Mouse (Mus musculus) stomach, embryonic 15.5 days (tissue): ENCODE data around the gene Thyn1. TPM values are rescaled to one million over a fixed set of nuclear protein-coding genes. Genes with fewer than 3 reads are reported as not detected.

Experiments used
- ATAC-seq: fragments of 200-750 bp; cut with Nextera tagmentation; 2 replicates; pipeline ENCODE4 v1.8.0; 2017; ENCODE audit warnings: low read depth, moderate number of reproducible peaks, moderate TSS enrichment; ENCODE audit not compliant: insufficient read depth, low FRiP score
- H3K27ac ChIP-seq: fragments of 300-500 bp; sonication (generic); 2 replicates; pipeline ENCODE4 v1.5.1; 2015; ENCODE audit warnings: mild to moderate bottlenecking, inconsistent platforms
- H3K27me3 ChIP-seq: fragments of 300-500 bp; sonication (generic); replicated peaks from 2 replicates; pipeline ENCODE4 v1.6.1; 2015; ENCODE audit warnings: inconsistent platforms
- H3K36me3 ChIP-seq: fragments of 300-500 bp; sonication (generic); 2 replicates; pipeline ENCODE4 v1.6.1; 2015; ENCODE audit warnings: inconsistent platforms
- H3K4me1 ChIP-seq: fragments of 300-500 bp; sonication (generic); 2 replicates; pipeline ENCODE4 v1.6.1; 2015; ENCODE audit warnings: inconsistent platforms
- H3K4me2 ChIP-seq: fragments of 300-500 bp; sonication (generic); 2 replicates; pipeline ENCODE4 v1.6.1; 2015; ENCODE audit warnings: mild to moderate bottlenecking, inconsistent platforms
- H3K4me3 ChIP-seq: fragments of 300-500 bp; sonication (generic); replicated peaks from 2 replicates; pipeline ENCODE4 v1.5.1; 2015; ENCODE audit warnings: inconsistent platforms
- H3K9ac ChIP-seq: fragments of 300-500 bp; sonication (generic); 2 replicates; pipeline ENCODE4 v1.6.1; 2015; ENCODE audit warnings: inconsistent platforms
- H3K9me3 ChIP-seq: fragments of 300-500 bp; sonication (generic); 2 replicates; pipeline ENCODE4 v1.6.1; 2016; ENCODE audit warnings: inconsistent platforms
- whole genome bisulfite sequencing: fragments of 180-500 bp; shearing (Covaris S2); methylation state at CpG from one replicate; pipeline ENCODE4 v1.1.7; 2015; 5-methylcytosine and 5-hydroxymethylcytosine counted together
- polyA plus RNA-seq: library from polyadenylated mRNA; unstranded; fragments of >200 nt; fragmentation: Nextera tagmentation; extraction: Ambion mirVana; gene quantifications from 2 replicates; pipeline ENCODE4 v1.2.1, GENCODE M21; 2015

Thyn1 gene
- polyA plus RNA-seq, 1 experiment from 2014 or later: 138 TPM

DNA sequence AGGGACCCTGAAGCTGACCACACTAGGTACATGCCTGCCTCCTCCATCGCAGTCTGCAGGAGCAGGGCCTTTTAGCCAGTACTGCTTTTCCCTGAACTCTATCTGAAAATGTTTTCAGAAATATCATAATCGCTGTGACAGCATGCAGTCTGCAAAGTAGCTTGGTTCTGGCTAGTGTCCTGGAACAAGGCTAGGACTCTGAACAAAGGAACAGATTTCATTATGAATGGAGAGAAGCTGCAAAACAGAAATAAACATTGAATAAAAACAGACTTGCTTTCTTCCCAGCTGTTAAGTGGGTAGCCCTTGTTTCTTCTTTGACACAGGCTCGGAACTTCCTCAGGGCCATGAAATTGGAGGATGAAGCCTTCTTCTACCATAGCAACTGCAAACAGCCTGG, 5.7 kb downstream of the Thyn1 start:
- 86% methylated on average over 3 of the region's 3 CpGs for WGBS
- Histone ChIP-seq H3K4me2 (no peak overlapping the region), H3K27me3 (no peaks in the 10 kb centered on the region), H3K36me3 (peaks cover 45% of the 10 kb centered on the region), H3K9me3 (no peaks in the 10 kb centered on the region), H3K4me1 (peaks cover 8% of the 10 kb centered on the region), H3K9ac (no peak overlapping the region), H3K27ac (no peak overlapping the region), H3K4me3 (no peak overlapping the region)
- no peak for ATAC-seq

DNA sequence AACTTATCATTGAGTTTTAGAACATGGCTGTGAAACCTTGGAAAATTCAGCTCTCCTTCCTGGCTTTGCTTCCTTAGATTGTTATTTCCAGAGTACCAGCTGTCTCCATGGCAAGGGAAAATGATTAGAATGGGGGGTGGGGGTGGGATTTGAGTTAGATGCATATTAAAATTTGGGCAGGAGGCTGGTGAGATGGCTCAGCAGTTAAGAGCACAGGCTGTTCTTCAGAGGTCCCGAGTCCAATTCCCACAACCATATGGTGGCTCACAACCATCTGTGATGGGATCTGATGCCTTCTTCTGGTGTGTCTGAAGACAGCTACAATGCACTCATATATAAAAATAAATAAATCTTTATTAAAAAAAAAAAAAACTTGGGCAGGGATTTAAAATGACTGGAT, 6.4 kb downstream of the Thyn1 start:
- WGBS: 81% methylated on average over 1 of the region's 1 CpGs
- H3K36me3 ChIP-seq: peaks cover 51% of the 10 kb centered on the region
- no peaks in the 10 kb centered on the region for H3K9me3 ChIP-seq
- no peak overlapping the region for H3K27ac ChIP-seq
- H3K4me2 ChIP-seq: no peak overlapping the region
- peaks cover 2% of the 10 kb centered on the region for H3K4me1 ChIP-seq
- no peaks in the 10 kb centered on the region for H3K27me3 ChIP-seq
- no peak overlapping the region for H3K4me3 ChIP-seq
- ATAC-seq: no peak
- H3K9ac ChIP-seq: no peak overlapping the region

DNA sequence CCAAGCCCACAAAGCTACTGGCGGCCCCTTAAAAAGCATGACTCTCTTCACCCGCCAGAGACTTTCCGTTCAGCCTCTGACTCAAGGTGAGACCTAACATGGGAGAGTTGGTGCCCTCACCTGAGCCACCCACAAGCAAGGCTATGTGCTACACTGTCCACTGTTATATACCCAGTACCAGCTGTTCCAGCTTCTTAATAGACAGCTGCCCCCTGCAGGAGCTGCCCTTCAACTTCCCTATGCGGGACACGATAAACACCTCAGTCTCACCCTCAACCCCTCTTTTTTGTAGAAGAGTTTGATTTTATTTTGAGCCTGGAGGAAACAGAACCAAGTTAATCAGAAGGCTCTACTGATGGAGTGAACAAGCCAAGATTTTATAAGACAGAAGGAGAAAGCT, 7.4 kb downstream of the Thyn1 start:
- Histone ChIP-seq H3K4me3 (no peak overlapping the region), H3K4me2 (no peak overlapping the region), H3K27ac (no peak overlapping the region), H3K4me1 (no peaks in the 10 kb centered on the region), H3K9me3 (no peaks in the 10 kb centered on the region), H3K36me3 (peaks cover 51% of the 10 kb centered on the region), H3K9ac (no peak overlapping the region), H3K27me3 (no peaks in the 10 kb centered on the region)
- no peak for ATAC-seq
- 87% methylated on average over 5 of the region's 5 CpGs for WGBS

DNA sequence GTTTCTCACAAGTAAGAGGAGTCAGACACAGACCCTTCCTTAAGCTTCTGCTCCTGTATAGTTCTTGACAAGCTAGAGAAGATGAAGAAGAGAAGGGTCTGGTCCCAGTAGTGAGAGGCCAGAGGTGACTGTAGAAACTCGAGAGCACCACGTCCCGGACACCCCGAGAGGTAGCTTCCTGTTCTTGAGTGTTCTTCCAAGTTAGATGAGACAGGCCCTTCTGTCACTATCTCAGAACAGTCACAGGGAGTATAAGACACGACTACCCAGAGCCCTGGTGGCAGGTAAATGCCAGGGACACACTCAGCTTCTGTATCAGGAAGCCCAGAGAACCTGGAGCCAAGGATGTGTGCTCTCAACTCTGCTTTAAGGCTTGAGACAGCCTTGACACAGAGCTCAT, 9.7 kb downstream of the Thyn1 start:
- Histone ChIP-seq H3K9me3 (no peaks in the 10 kb centered on the region), H3K9ac (no peak overlapping the region), H3K4me3 (no peak overlapping the region), H3K27me3 (no peaks in the 10 kb centered on the region), H3K36me3 (peaks cover 49% of the 10 kb centered on the region), H3K27ac (no peak overlapping the region), H3K4me2 (no peak overlapping the region), H3K4me1 (no peaks in the 10 kb centered on the region)
- no peak for ATAC-seq
- WGBS: 76% methylated on average over 5 of the region's 5 CpGs

DNA sequence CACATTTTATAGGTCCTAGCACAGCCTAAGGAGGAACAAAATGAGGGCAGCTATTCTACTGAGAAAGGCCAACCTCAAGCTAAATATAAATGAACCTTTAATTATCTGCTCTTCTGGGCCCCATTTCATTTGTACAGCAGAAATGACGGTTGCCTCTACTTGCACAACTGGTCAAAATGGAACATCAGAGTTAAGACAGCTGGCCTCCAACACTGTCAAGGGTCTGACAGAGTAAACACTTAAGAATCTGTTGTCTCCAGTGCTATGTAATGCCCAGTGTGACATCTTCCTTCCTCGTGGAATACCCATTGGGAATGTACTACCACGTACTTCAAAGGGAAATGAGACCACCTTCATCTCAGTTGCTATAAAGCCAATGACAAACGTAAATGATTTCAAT, 12.1 kb downstream of the Thyn1 start:
- no peaks in the 10 kb centered on the region for H3K27me3 ChIP-seq
- H3K4me2 ChIP-seq: no peak overlapping the region
- peaks cover 53% of the 10 kb centered on the region for H3K36me3 ChIP-seq
- H3K9me3 ChIP-seq: no peaks in the 10 kb centered on the region
- ATAC-seq: no peak
- WGBS: 86% methylated on average over 4 of the region's 4 CpGs
- no peak overlapping the region for H3K9ac ChIP-seq
- no peak overlapping the region for H3K4me3 ChIP-seq
- H3K4me1 ChIP-seq: no peaks in the 10 kb centered on the region
- no peak overlapping the region for H3K27ac ChIP-seq

DNA sequence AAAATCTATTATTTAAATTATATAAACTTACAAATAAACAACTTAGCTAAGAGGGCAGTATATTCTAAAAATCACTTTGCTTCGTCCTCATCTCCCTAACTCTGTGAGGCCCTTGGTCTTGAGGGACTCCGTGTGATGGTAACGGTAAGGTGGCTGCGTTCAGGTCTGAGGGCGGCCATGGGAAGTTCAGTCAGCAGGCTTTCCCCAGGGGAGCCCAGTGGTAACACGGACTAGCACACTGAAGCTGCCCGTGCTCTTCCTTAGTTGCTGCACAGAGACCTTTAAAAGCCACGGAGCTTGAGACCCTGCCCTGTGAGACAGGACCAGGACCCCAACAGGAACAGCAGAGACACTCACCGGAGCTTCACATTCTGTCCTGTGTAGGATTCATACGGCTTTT, 19.5 kb downstream of the Thyn1 start:
- Histone ChIP-seq H3K4me2 (no peak overlapping the region), H3K27ac (no peak overlapping the region), H3K36me3 (peaks cover 24% of the 10 kb centered on the region), H3K9ac (no peak overlapping the region), H3K9me3 (no peaks in the 10 kb centered on the region), H3K4me1 (peaks cover 3% of the 10 kb centered on the region; the same call in 1 of the 2 replicates), H3K27me3 (no peaks in the 10 kb centered on the region), H3K4me3 (no peak overlapping the region)
- ATAC-seq: no peak
- WGBS: 94% methylated on average over 10 of the region's 10 CpGs

DNA sequence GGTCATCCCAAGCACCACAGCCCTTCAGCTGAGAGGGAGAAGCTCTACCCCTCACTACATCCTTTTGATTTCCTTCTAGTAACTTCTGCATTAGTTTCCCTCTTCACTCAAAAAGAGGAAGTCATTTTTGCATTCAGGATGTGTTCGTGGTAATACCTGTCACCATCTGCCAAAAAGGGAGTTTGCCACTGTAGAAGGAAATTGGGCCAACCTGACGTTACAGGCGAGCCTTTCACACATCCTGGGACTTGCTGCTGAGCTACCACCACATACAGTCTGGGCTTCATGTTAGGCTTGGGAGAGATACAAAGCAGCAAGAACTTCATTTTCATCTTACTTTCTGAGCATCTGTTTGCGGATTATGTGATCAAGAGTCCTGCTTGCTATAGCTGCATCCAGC, 24.2 kb downstream of the Thyn1 start:
- ATAC-seq: no peak
- Histone ChIP-seq H3K4me3 (no peak overlapping the region), H3K4me1 (peaks cover 15% of the 10 kb centered on the region; the same call in 1 of the 2 replicates), H3K36me3 (peaks cover 5% of the 10 kb centered on the region; the same call in 1 of the 2 replicates), H3K4me2 (no peak overlapping the region), H3K27ac (no peak overlapping the region), H3K9ac (no peak overlapping the region), H3K9me3 (no peaks in the 10 kb centered on the region), H3K27me3 (no peaks in the 10 kb centered on the region)
- WGBS: 77% methylated on average over 4 of the region's 4 CpGs

DNA sequence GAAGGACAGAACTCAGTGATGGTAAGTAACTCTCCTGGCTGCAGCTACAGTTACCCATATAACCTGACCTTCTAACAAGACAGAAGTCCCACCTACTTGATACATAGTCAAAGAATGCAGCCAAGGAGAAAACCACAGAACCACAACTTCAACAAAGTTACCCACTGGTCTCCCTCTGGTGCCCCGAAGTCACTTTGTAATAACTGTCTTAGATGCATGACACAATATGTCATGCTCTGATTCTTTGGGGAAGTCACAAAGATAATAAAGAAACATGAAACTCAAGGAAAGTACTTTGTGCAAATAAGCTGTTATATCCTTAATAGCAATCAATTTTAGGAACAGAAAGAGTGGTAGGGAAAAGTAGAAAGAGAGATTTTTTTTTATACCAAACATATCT, 27.2 kb downstream of the Thyn1 start:
- Histone ChIP-seq H3K36me3 (no peaks in the 10 kb centered on the region), H3K27me3 (no peaks in the 10 kb centered on the region), H3K4me2 (no peak overlapping the region), H3K4me1 (peaks cover 19% of the 10 kb centered on the region), H3K9ac (no peak overlapping the region), H3K27ac (no peak overlapping the region), H3K4me3 (no peak overlapping the region), H3K9me3 (no peaks in the 10 kb centered on the region)
- ATAC-seq: no peak
- WGBS: 62% methylated on average over 1 of the region's 1 CpGs

DNA sequence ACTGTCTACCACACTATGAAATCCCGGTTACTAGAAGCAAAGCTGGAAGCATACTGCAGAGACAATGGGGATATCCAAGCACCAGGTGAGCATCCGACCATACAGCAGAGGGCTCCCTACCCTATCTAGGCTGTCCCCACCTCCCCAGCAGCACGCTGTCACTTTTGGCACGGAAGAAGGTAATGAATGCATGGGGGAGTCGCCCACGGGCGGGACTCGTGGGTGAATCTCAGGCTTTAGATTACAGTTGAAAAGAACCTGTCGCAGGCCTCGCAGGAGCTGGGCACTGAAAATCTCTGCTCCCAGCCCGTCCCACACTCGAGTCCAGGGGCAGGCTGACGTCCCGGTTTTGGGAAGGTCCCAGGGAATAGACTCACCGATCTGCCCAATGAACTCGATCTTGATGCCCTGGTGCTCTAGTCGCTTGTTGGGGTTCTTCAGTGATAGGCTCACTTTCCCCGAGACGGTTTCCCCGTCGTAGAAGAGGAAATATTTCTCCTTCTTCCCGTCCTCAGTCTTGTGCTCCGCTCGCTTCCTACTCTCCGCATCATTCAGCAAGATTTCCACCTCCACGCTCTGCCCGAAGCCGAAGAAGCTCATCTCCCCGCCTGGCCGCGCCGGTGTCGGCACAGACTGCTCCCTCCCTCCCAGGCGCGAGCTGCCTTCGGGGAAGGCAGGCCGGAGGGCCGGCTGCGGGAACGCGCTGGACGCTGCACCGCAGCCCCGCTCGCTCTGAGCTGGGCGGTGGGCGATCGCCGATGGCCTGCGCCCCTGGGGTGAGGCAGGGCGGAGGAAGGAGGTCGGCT, 29.7 kb downstream of the Thyn1 start:
- peak overlapping the region; percentile 99 for H3K4me3 ChIP-seq
- WGBS: under 1% methylated on average over 50 of the region's 52 CpGs
- H3K9ac ChIP-seq: peak overlapping the region; percentile 93
- peaks cover 20% of the 10 kb centered on the region for H3K4me1 ChIP-seq
- no peak; the same call in 1 of the 2 replicates for ATAC-seq
- no peaks in the 10 kb centered on the region for H3K27me3 ChIP-seq
- H3K27ac ChIP-seq: peak overlapping the region; percentile 95
- peak overlapping the region; percentile 84 for H3K4me2 ChIP-seq
- no peaks in the 10 kb centered on the region for H3K9me3 ChIP-seq
- H3K36me3 ChIP-seq: no peaks in the 10 kb centered on the region

DNA sequence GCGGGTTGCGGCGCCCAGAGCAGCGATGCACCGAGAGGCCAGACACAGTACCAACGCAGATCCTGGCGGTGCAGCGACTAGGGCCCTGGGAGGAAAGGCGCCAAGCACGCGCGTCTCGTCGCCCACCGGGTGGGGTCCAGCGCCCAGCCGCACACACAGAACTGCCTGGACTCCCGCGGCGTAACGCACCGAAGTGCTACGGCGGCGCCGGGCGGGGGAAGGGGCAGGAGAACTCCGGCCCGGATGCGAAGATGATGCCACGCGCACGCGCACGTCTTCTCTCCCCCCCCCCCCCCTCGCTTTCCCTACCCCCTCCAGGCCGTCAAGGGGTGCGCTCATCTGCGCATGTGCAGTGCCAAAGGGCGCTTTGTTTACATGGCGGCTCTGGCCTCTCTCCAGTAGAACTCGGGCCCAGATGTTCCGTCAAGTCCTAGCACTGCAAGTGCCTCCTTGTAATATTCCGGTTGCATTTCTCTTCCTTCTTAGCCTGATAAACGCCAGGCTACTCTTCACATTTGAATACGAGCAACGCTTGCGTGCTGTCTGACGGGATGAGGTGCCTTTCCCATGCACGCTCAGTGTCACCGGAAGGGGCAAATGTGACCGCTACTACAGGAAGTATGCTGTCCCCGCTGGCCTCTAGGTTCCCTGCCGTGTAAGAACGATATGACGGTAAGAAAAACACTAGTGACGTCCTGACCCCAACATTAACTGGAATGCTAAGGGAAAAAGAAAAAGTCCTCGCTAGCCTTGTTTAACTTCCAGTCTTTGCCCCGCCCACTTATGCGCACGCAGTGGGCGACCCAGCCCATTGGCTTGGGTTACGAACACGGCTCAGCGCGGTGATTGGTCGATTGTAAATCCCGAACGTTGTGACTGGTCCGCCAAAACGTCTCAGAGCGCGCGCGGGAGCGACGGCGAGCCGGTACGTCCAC, 30.6 kb downstream of the Thyn1 start, which contains the start of the genes Vps26b and Ncapd3:
Gene Vps26b, minus strand, starts transcription at position 238 of the 935 bp plus-strand sequence.
Gene Ncapd3, plus strand, starts transcription at position 348 of the 935 bp plus-strand sequence.
- H3K4me1 ChIP-seq: peaks cover 20% of the 10 kb centered on the region
- peak within 1 kb of the TSS; percentile 99 for H3K4me3 ChIP-seq
- ATAC-seq: peak; percentile 94
- no peaks in the 10 kb centered on the region for H3K9me3 ChIP-seq
- no peaks in the 10 kb centered on the region for H3K36me3 ChIP-seq
- peak within 1 kb of the TSS; percentile 93 for H3K9ac ChIP-seq
- WGBS: under 1% methylated on average over 70 of the region's 80 CpGs
- H3K27me3 ChIP-seq: no peaks in the 10 kb centered on the region
- peak within 1 kb of the TSS; percentile 95 for H3K27ac ChIP-seq
- H3K4me2 ChIP-seq: peak within 1 kb of the TSS; percentile 84

DNA sequence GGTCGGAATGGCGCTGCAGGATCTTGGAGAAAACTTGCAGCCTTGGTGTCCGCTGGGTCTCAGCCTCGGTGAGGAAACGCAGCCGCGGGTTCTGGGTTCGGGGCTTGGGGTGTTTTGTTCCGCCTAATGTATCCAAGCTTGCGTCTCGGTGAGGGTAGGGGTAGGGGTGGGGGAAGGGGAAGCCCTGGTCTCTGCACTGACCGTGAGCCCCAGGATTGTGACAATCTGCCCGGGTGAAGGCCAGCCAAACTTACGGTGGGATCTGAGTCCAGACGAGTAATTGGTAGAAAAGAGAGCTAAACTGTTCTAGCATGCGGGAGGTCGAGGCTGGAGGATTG, 31.2 kb downstream of the Thyn1 start:
- under 1% methylated on average over 17 of the region's 17 CpGs for WGBS
- Histone ChIP-seq H3K36me3 (no peaks in the 10 kb centered on the region), H3K27me3 (no peaks in the 10 kb centered on the region), H3K4me3 (peak overlapping the region; percentile 99), H3K9ac (peak overlapping the region; percentile 50; the same call in 1 of the 2 replicates), H3K4me1 (peaks cover 20% of the 10 kb centered on the region), H3K9me3 (no peaks in the 10 kb centered on the region), H3K4me2 (peak overlapping the region; percentile 72), H3K27ac (peak overlapping the region; percentile 95; the same call in 1 of the 2 replicates)
- peak; percentile 19 for ATAC-seq

DNA sequence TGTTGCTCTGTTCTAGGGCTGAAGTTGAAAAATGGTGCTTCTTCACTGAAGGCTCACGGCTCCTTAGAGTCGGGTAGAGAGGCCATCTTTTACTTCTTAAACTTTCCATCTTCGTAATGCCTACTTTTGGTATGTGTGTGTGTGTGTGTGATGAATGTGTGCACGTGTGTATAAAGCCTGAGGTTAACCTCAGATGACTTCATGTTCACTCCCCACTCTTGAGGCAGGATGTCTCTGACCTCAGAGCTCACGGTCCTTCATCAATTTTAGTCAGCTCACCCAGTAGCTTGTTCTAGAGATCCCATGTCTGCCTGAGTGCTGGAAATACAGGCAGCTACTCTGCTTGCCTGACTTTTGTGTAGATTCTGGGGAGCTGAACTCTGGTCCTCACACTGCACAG, 44.4 kb downstream of the Thyn1 start:
- ATAC-seq: no peak
- H3K9ac ChIP-seq: no peak overlapping the region
- 81% methylated on average over 5 of the region's 5 CpGs for WGBS

More for the DNA sequence above, 44.4 kb downstream of the Thyn1 start:
- no peaks in the 10 kb centered on the region for H3K4me1 ChIP-seq
- peaks cover 34% of the 10 kb centered on the region for H3K36me3 ChIP-seq
- H3K4me2 ChIP-seq: no peak overlapping the region
- H3K4me3 ChIP-seq: no peak overlapping the region
- H3K27me3 ChIP-seq: no peaks in the 10 kb centered on the region
- no peak overlapping the region for H3K27ac ChIP-seq
- no peaks in the 10 kb centered on the region for H3K9me3 ChIP-seq
